Mouse (Mus musculus) adrenal gland, postnatal 4 days (tissue): ENCODE data around the gene Gpd1. TPM values are rescaled to one million over a fixed set of nuclear protein-coding genes. Genes with fewer than 3 reads are reported as not detected.
"Not testable (repeated sequence)": the region's sequence is repeated elsewhere in the genome, so short reads cannot be mapped to it uniquely, and the experiment has no call there.

Experiments
- DNase-seq, 2 experiments: peaks; one replicate each; pipeline ENCODE4 v3.0.0; 2021 to 2022; ENCODE audit warnings: low spot score in 2 of 2, mixed read lengths in 2 of 2
- total RNA-seq, 2 experiments: library from RNA; stranded (reverse); gene quantifications; 2 replicates each; pipeline ENCODE4 v1.2.3; 2021

Gpd1 gene
- total RNA-seq, 2 experiments from 2014 or later = 259 to 304 TPM

DNA sequence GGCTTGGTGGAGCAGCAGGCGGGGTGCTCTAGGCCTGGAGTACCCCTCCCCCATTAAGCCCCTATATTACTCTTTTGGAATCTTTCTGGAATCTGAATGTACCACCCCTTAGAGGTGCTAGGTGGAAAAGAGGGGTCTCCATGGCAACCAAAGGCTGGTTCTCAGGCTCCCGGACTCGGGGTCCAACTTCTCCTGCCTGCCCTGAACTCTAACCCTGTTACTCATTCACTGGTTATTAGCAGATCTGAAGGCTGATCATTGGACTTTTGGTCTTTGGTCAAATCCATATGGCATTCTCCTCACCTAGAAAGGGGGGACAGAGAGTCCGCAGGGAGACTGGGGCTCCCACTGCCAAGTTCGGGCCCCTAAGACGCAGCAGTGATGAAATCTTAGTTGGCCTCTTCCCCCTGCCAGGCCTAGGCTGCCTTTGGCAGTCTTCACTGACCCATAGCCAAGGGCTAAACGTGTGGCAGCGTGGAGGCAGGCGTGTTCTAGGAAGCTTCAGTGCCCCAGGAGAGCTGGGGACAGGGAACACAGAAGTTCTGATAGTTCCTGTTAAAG lies 1.2 kb downstream of the Gpd1 start:
- DNase-seq = no peak

DNA sequence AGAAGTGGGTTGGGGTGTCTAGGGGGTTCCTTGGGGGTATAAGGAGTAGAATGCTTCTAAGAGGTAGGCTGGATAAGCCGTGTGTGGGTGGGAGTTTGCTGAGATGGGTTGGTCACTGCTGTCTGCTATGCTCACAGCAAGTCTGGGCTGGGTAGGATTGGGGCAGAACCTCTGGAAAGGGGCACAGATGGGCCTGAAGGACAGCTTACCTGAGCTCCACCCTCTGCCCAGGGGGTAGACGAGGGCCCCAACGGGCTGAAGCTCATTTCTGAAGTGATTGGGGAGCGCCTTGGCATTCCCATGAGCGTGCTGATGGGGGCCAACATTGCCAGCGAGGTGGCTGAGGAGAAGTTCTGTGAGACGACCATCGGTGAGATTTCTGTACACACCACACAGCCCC lies 2.5 kb downstream of the Gpd1 start:
- DNase-seq = no peak

DNA sequence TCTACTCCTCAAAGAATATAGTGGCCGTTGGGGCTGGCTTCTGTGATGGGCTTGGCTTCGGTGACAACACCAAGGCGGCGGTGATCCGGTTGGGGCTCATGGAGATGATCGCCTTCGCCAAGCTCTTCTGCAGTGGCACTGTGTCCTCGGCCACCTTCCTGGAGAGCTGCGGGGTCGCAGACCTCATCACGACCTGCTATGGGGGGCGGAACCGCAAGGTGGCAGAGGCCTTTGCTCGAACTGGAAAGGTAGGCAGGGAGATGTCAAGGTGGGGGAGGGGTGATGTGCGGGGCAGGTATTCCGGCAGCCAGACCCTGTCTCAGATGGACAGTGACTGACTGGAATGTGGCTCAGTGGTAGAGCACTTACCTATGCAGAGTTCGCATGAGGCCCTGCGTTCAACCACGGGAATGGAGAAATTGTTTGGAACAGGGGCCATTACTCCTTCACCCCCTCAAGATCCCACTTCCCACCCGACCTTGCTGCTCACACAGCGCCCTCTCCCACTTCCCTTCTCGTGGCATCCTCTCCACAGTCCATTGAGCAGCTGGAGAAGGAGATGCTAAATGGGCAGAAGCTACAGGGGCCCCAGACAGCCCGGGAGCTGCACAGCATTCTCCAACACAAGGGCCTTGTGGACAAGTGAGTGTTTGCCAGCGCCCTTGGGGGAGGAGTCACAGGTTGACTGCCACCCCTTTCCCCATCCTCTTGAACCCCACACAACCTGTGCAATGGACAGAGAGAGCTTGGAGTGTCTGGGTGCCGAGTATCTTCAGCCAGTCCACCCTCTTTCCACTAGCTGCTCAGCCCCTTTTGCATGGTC lies 4.8 kb downstream of the Gpd1 start:
- DNase-seq = no peak

DNA sequence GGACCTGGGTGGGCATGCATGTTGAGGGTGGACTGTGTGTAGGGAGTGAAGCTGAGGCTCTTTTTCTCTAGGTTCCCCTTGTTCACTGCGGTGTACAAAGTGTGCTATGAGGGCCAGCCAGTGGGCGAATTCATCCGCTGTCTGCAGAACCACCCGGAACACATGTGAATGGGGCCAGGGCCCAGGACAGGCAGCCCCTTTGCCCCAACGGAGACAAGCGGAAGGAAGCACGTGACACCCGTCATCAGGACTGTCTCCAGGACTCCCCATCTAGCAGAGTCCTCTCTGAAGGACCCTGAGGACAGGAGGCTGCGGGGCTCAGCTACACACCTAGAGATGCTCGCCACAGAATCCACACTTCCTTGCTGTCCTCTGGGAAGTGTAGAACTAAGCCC lies 5.8 kb downstream of the Gpd1 start:
- no peak for DNase-seq

DNA sequence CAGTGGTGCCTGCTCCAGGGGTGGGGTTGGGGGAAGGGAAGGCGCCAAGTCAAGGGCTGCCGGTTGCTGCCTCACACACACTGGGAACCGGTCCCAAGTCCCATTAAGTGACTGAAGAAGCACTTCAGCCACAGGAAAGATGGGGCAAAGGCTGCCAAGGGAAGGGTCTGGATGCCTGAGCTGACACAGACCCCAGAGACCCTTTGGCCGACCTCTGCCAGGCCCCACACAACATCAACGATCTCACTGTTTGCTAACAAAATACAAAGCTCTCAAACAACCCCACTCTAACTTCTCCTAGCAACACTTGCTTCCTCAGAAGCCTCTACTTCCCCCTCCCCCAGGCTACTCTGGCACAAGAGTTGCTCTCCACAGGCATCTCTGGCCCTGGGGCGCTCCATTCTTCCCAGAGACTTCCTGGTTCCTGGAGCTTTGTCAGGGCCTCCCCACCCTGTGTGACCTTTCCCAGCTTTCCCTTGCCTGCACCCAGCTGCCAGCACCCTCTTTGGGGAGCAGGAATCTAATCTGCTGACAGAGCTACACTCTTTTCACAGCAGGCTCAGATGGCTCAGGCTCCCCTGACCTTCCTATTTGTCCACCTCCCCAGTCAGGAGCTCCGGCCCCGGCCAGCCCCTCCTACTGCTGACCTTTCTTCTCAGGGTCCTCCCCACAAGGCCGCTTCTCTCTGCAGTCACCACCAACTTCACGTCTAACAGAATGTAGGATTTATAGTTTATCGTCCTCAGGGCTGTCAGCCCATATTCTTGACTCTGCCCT lies 6.4 kb downstream of the Gpd1 start:
- peak in 1 of 2 experiments; percentile 72 for DNase-seq

DNA sequence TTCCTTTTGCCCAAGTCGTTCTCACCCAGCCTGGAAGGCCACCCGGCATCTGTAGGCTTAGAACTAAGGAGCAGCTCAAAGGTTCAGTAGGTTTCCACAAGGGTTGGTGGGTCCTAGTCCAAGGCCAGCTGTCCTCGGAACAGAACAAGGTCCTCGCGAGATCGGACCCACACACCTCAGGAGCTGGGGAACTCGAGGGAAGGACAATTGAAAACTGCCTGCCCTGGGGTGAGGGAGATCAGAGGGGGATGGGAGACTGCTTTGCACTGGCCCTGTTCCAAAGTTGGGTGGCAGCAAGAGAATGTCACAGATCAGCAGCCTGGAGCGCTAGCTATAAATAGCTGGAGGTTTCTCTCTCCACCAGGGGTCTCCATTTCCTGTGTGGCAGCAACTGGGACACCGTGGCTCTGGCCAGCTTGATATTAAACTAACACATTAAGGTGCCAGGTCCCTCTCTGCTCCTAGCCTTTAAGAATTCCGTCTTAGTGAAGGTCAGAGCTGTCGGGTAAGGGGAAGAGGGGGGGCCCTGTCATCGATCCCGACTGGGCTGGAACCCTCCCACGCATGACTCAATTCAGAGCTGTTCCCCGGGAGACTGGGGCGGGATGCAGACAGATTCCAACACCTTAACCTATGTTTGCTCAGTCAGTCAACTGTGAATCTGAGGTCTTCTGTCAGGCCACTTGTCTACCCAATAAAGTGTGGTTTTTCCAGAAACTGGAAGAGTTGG lies 7.1 kb downstream of the Gpd1 start:
- peak; percentile 63 to 70 for DNase-seq

DNA sequence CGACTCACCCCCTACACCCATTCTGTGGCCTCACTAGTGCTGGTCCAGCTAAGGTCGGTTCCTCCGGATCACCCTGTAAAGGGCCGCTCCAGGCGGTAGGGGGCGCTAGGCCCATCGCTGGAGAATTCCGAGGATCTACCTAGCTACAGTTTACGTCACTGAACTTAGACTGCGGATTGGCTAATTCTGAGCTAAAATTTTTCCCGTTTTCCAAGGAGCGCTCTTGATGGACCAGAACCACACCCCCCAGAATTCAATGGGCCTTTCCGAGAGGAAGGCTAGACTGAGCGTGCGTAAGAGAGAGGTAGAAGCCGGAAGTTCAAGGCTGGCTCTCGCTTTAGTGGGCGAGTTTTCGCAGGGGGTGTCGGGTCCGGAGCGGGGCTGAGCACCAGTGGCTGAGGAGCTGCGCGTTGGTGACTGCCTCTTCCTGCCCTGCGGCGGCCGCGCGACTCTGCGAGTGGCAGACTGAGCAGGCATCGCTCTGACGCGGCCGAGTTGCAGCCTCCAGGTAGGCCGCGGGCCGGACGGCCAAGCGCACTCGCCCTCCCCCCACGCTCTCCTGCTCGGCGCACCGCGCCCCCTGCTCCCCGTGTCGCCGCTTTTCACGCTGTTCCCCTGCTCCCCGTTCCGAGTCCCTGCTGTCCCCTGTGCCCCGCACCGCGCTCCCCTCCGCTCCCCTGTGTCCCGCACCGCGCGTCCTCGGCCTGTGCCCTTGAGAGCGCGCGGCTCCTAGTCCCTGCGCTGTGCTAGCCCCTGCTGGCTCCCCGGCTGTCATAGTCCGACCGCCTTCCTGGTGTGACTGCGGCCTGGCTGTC lies 8.2 kb downstream of the Gpd1 start, which contains the start of gene Cox14:
Cox14 (plus strand) TSS at position 278 of the 815 bp plus-strand sequence.
- peak; percentile 94 to 95 for DNase-seq

DNA sequence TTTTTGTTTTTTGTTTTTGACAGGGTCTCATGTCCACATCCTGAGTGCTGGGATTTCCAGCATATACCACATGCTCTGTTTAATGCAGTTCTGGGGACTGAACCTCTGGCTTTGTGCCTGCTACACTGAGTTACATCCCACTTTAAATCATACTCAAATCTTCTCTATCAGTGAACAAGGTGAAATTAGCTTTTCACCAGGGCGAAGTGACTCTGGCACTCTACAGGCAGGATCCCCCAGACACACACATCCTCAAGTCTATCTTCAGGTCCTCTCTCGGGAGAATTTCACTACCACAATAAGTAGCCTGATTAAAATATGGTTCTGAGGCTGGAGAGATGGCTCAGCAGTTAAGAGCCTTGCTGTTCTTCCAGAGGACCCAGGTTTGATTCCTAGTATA lies 9.2 kb downstream of the Gpd1 start:
- DNase-seq = no peak

DNA sequence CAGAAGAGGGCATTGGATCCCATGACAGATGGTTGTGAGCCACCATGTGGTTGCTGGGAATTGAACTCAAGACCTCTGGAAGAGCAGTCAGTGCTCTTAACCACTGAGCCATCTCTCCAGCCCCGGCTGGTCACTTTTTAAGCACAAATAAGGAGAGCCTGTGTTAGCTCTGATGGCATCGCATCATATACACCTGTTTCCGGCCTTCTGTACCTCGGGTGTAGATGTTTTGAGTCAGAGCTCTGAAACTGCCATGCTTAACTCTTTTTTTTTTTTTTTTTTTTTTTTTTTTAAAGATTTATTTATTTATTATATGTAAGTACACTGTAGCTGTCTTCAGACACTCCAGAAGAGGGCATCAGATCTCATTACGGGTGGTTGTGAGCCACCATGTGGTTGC lies 9.7 kb downstream of the Gpd1 start:
- DNase-seq = not testable (repeated sequence)

DNA sequence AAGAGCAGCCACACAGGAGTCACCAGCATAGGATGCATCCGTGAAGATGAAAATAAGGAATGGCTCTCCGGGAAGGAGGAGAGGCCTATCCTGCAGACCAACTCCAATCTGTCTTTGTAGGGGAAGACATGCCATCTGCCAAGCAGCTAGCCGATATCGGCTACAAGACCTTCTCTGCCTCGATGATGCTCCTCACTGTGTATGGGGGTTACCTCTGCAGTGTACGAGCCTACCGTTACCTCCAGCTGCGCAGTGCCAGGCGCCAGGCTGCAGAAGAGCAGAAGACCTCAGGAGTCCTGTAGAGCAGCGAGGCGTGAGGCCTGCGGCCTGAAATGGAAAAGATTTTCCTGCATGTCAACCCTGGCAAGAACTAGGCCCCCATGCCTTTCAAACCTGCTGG lies 10.2 kb downstream of the Gpd1 start:
- DNase-seq = no peak

DNA sequence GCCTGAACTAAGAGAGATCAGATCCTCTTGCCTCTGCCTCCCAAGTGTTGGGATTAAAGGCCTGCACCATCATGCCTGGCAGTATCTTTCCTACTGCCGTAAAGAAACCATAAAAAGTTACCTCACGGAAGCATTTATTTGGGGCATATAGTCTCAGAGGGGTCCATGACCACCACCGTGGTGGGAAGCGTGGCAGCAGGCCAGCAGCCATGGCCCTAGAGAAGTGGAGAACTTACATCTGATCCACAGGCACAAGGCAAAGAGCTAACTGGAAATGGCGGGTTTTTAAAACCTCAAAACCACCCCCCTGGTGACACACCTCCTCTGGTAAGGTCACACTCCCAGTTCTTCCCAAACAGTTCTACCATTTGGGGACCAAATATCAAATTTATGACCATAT lies 10.9 kb downstream of the Gpd1 start:
- DNase-seq = no peak

DNA sequence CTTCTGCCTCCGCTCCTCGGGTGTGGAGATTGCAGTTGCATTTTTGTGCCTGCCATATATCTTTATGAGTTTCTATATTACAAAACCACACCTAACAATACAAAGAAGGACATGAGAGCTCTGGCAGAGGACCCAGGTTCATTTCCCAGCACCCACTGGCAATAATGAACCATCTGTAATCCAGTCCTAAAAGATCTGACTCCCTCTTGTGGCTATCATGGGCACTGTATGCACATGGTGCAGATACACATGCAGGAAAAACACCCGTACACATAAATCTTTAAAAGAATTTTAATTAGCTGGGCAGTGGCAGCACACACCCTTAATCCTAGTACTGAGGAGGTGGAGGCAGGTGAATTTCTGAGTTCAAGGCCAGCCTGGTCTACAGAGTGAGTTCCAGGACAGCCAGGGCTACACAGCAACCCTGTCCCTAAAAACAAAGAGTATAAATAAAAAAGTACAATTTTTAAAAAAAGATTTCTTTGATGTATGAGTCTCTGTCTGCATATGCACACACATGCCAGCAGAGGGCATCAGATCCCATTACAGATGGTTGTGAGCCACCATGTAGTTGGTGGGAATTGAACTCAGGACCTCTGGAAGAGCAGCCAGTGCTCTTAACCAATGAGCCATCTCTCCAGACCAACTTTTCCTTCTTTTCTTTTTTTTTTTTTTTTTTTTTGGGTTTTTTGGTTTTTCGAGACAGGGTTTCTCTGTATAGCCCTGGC lies 11.9 kb downstream of the Gpd1 start:
- no peak for DNase-seq

DNA sequence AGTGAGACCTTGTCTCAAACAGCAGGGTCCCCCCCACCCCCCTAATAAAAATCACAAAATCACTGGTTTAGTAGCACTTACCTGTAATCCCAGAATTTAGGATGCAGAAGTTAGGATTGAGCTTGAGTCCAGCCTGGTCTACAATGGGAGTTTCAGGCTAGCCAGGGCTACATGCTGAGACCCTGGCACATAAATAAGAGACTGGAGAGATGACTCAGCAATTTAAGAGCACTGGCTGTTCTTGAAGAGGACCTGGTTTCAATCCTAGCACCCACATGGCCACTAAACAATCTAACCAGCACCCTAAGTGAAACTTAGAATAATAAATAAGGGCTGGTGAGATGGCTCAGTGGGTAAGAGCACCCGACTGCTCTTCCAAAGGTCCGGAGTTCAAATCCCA lies 13.9 kb downstream of the Gpd1 start:
- no peak for DNase-seq

DNA sequence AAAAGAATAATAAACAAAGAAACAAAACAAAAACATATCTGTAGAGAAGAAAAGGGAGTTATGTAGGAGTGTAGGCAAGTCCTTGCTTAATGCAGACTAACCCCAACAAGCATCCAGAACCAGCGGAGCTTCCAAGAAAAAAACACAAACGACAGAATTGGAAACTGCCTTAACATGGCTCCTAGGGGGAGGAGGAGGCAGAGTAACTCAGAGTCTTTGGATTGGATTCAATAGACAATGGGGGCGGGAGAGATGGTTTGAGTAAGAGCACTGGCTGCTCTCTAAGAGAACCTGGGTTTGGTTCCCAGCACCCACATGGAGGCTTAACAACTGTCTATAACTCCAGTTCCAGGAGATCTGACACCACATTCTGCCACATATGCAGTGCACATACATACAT lies 14.4 kb downstream of the Gpd1 start:
- no peak for DNase-seq

DNA sequence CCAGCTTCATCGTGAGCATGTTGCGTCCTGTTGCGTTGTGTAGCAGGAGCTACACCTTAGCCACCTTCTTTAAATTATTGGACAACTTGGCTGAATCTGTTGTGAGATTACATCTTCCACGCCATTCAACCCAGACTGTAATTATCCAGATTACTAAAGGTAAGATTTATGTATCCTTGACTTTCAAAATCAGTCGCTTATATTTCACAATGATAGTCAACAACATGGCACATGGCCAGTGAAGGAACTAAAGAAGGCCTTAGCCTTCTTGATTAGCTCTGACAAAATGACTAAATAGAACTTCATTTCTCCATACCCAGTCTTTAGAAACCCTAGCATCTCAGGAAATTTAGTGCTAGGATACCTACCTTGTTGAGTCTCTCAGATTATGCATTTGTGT lies 15.9 kb downstream of the Gpd1 start:
- DNase-seq = no peak

DNA sequence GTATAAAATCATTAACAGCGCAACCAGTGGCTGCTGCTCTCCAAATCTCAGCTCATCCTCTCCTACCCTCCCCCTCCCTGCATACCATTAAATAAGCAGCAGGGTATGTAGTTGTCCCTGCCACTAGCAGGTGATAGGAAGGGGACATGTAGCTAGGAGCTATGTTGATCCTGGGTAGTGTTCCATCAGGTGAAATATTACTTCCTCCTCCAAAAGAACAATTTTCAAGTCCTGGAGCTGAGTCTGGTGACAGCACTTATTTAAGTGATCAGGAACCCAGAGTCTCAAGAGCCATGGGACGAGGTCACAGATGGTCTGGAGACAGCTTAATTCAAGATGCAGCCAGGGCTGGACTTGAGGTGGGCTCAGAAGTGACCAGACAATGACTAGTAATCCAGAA lies 18.3 kb downstream of the Gpd1 start:
- peak; percentile 100 for DNase-seq

DNA sequence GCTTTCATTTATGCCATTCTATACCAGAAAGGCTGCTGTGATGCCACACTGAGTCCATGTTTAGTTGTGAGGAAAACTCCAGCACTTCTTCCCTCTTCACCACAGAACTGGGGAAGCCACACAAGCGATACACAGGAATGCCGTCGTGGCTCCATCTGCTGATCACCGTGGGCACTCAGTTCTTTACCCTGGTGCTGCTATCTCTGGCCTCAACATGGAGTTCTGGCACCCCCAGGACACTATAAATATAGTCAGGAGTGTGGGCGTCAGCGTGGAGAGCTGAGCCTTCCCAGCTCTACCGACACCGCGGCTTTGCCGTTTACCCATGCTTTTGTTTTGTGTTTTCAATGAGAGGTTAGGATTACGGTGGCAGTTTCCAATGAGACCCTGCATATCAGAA lies 19.4 kb downstream of the Gpd1 start:
- no peak for DNase-seq

DNA sequence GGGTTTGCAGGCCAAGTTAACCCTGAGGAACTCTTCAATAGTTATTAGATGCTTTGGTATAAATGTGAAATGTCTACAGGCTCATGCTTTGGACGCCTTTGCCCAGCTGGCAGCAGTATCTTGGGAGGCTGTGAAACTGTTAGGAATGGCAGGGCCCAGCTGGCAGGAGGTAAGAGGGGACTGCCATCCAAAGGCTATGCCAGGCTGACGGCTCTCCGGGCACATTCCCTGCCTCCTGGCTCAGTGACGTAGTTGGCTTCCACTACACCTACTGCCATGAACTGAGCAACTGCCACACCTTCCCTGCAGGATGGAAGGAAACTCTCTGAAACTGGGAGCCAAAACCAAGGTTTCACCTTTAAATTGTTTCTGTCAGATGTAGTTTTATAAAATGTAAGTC lies 22.9 kb downstream of the Gpd1 start:
- no peak for DNase-seq

DNA sequence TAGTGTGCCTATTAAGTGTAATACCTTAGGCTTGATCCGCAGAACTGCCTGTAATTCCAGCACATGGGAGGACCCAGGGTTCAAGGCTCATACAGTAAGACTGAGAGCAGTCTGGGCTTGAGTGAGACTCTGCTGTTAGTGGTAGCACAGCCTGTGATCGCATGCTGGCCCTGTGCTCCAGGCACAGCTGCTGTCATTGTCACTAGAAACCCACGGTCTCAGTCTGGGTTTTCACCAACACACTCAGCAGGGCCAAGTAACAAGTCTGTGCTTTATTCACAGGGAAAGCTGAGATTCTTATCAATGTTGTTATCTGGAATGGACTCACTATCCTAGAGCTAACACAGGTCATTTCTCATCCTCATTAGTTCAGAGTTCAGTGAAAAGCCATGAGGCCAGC lies 36.9 kb downstream of the Gpd1 start:
- DNase-seq = no peak

DNA sequence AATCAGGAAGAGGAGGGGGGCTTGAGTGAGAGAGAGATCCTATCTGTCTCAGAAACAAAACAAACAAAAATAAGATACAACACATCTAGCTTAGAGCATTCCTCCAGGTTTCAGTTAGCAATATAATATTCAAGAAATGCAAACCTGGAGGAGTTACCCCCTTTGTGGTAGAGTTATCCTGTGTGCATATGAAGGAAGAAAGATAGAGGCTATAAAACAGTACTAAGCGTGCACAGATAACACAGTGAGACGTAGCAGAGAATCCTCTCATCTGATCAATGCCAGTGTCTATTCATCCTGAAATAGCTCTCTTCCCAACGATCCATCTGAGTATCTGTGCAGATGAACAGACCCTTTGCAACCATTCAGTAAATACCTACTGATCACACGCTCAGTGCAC lies 50.2 kb downstream of the Gpd1 start:
- DNase-seq = no peak
